Mouse (Mus musculus): ENCODE results near the gene Gm10647. TPM values are rescaled to one million over a fixed set of nuclear protein-coding genes. Genes with fewer than 3 reads are reported as not detected.
A peak's percentile ranks its signal among the peaks of the same experiment; 100 is the strongest.
"Not testable (repeated sequence)": the region's sequence is repeated elsewhere in the genome, so short reads cannot be mapped to it uniquely, and the experiment has no call there.

Gm10647 gene
- total and polyA plus RNA-seq, 3 experiments = 0.22 TPM; not detected in 2

GRCm38 (mm10) chr9:66770701-66771100 lies 26.1 kb upstream of the Gm10647 start:
- H3K9me3 ChIP-seq (replicated peaks) = no peaks in the 10 kb centered on the region
- peaks cover 13% of the 10 kb centered on the region for H3K27me3 ChIP-seq (ENCODE audit: insufficient read depth, low read length)
- no peak for ATAC-seq (ENCODE audit: extremely low read depth, insufficient number of reproducible peaks, low FRiP score, poor library complexity, severe bottlenecking)
- no peaks in the 10 kb centered on the region for H3K4me1 ChIP-seq (ENCODE audit: insufficient read depth, low read depth, low read length)
- DNase-seq (ENCODE audit: low spot score) = no peak
- no peaks in the 10 kb centered on the region for H3K36me3 ChIP-seq (replicated peaks)
- TF ChIP-seq POLR2AphosphoS5 (IDR thresholded peaks at IDR 0.05; ENCODE audit: insufficient replicate concordance, low read depth, low read length) (no peak), TAL1 (conservative IDR thresholded peaks at IDR 0.05; ENCODE audit: low read depth, low read length) (no peak), GATA2 (IDR thresholded peaks at IDR 0.05; ENCODE audit: borderline replicate concordance, low read depth, low read length) (no peak)
- no peak overlapping the region for H3K4me3 ChIP-seq (ENCODE audit: low read depth, low read length)

- H3K4me3 ChIP-seq (ENCODE audit: low read depth, low read length); H3K4me1 ChIP-seq (ENCODE audit: insufficient read depth, low read depth, low read length); H3K36me3 ChIP-seq (replicated peaks); DNase-seq (ENCODE audit: low spot score); H3K27me3 ChIP-seq (ENCODE audit: insufficient read depth, low read length); H3K9me3 ChIP-seq (replicated peaks); ATAC-seq (ENCODE audit: extremely low read depth, insufficient number of reproducible peaks, low FRiP score, poor library complexity, severe bottlenecking): not testable (repeated sequence)
Observed at GRCm38 (mm10) chr9:66784552-66784951, 12.3 kb upstream of the Gm10647 start.

GRCm38 (mm10) chr9:66787821-66788220 lies 9.0 kb upstream of the Gm10647 start:
- no peaks in the 10 kb centered on the region; the same call in 1 of the 2 replicates for H3K27me3 ChIP-seq (ENCODE audit: insufficient read depth, low read length)
- ATAC-seq (ENCODE audit: extremely low read depth, insufficient number of reproducible peaks, low FRiP score, poor library complexity, severe bottlenecking) = no peak
- no peak overlapping the region for H3K4me3 ChIP-seq (ENCODE audit: low read depth, low read length)
- H3K9me3 ChIP-seq (replicated peaks) = no peaks in the 10 kb centered on the region
- no peak for TF ChIP-seq POLR2AphosphoS5 (IDR thresholded peaks at IDR 0.05; ENCODE audit: insufficient replicate concordance, low read depth, low read length)
- TF ChIP-seq GATA1 (IDR thresholded peaks at IDR 0.05; ENCODE audit: borderline replicate concordance, low read length) = no peak
- no peak for TF ChIP-seq GATA2 (IDR thresholded peaks at IDR 0.05; ENCODE audit: borderline replicate concordance, low read depth, low read length)
- TF ChIP-seq TAL1 (conservative IDR thresholded peaks at IDR 0.05; ENCODE audit: low read depth, low read length) = no peak
- no peak for TF ChIP-seq CTCF (IDR thresholded peaks at IDR 0.05; ENCODE audit: low read depth, low read length)
- peak; percentile 9 for DNase-seq (ENCODE audit: low spot score)
- H3K4me1 ChIP-seq (ENCODE audit: insufficient read depth, low read depth, low read length) = no peaks in the 10 kb centered on the region
- no peaks in the 10 kb centered on the region for H3K36me3 ChIP-seq (replicated peaks)

GRCm38 (mm10) chr9:66794629-66795463 lies 2.0 kb upstream of the Gm10647 start:
- Histone ChIP-seq H3K4me1 (ENCODE audit: insufficient read depth, low read depth, low read length) (peaks cover 21% of the 10 kb centered on the region), H3K36me3 (replicated peaks) (no peaks in the 10 kb centered on the region), H3K27me3 (ENCODE audit: insufficient read depth, low read length) (peaks cover 10% of the 10 kb centered on the region), H3K9me3 (replicated peaks) (no peaks in the 10 kb centered on the region), H3K4me3 (ENCODE audit: low read depth, low read length) (peak overlapping the region; percentile 76)
- ATAC-seq (ENCODE audit: extremely low read depth, insufficient number of reproducible peaks, low FRiP score, poor library complexity, severe bottlenecking) (no peak; the same call in 1 of the 2 replicates), DNase-seq (ENCODE audit: low spot score) (no peak)
- TF ChIP-seq GATA2 (IDR thresholded peaks at IDR 0.05; ENCODE audit: borderline replicate concordance, low read depth, low read length) (no peak), CTCF (IDR thresholded peaks at IDR 0.05; ENCODE audit: low read depth, low read length) (no peak), TAL1 (conservative IDR thresholded peaks at IDR 0.05; ENCODE audit: low read depth, low read length) (no peak), GATA1 (IDR thresholded peaks at IDR 0.05; ENCODE audit: borderline replicate concordance, low read length) (no peak)

- no peaks in the 10 kb centered on the region for H3K9me3 ChIP-seq (replicated peaks)
- H3K27me3 ChIP-seq (ENCODE audit: insufficient read depth, low read length) = peaks cover 10% of the 10 kb centered on the region
- no peaks in the 10 kb centered on the region for H3K36me3 ChIP-seq (replicated peaks)
- DNase-seq (ENCODE audit: low spot score) = peak; percentile 84
- TF ChIP-seq POLR2AphosphoS5 (IDR thresholded peaks at IDR 0.05; ENCODE audit: insufficient replicate concordance, low read depth, low read length) (no peak), TAL1 (conservative IDR thresholded peaks at IDR 0.05; ENCODE audit: low read depth, low read length) (no peak), GATA2 (IDR thresholded peaks at IDR 0.05; ENCODE audit: borderline replicate concordance, low read depth, low read length) (no peak), GATA1 (IDR thresholded peaks at IDR 0.05; ENCODE audit: borderline replicate concordance, low read length) (no peak), CTCF (IDR thresholded peaks at IDR 0.05; ENCODE audit: low read depth, low read length) (no peak)
- peak within 1 kb of the TSS; percentile 76 for H3K4me3 ChIP-seq (ENCODE audit: low read depth, low read length)
- H3K4me1 ChIP-seq (ENCODE audit: insufficient read depth, low read depth, low read length) = peaks cover 21% of the 10 kb centered on the region
- peak; percentile 90 for ATAC-seq (ENCODE audit: extremely low read depth, insufficient number of reproducible peaks, low FRiP score, poor library complexity, severe bottlenecking)
Observed at GRCm38 (mm10) chr9:66795464-66796324, 1.1 kb upstream of the Gm10647 start, which contains the start of gene Aph1b. Gene Aph1b (minus strand): TSS chr9:66795490.

DNA sequence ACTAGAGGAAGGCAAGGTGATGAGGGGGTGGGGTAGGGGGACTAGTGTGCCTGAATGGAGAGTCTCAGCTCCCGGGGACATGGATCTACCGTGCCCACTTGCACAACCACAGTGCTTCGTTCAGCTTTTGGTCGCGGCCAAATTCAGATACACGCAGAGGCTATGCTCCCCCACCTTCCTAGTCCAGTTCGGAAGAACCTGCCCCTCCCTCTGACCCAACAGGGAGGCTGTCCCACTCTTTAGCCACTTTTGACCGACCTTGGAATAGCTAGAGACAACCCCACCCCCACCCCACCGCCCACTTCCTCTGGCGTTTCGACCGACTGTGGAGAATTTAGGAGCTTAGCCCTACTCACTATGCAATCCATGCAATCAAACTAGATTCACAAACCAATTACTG lies 5.1 kb downstream of the Gm10647 start:
- ATAC-seq (ENCODE audit: extremely low read depth, insufficient number of reproducible peaks, low FRiP score, poor library complexity, severe bottlenecking) (no peak), DNase-seq (ENCODE audit: low spot score) (no peak)
- H3K27me3 ChIP-seq (ENCODE audit: insufficient read depth, low read length) = peaks cover 5% of the 10 kb centered on the region
- no peaks in the 10 kb centered on the region for H3K9me3 ChIP-seq (replicated peaks)
- H3K36me3 ChIP-seq (replicated peaks) = no peaks in the 10 kb centered on the region
- no peak overlapping the region for H3K4me3 ChIP-seq (ENCODE audit: low read depth, low read length)
- no peaks in the 10 kb centered on the region for H3K4me1 ChIP-seq (ENCODE audit: insufficient read depth, low read depth, low read length)
- no peak for TF ChIP-seq GATA2 (IDR thresholded peaks at IDR 0.05; ENCODE audit: borderline replicate concordance, low read depth, low read length)
- no peak for TF ChIP-seq GATA1 (IDR thresholded peaks at IDR 0.05; ENCODE audit: borderline replicate concordance, low read length)
- no peak for TF ChIP-seq CTCF (IDR thresholded peaks at IDR 0.05; ENCODE audit: low read depth, low read length)
- no peak for TF ChIP-seq TAL1 (conservative IDR thresholded peaks at IDR 0.05; ENCODE audit: low read depth, low read length)
- no peak for TF ChIP-seq POLR2AphosphoS5 (IDR thresholded peaks at IDR 0.05; ENCODE audit: insufficient replicate concordance, low read depth, low read length)

DNA sequence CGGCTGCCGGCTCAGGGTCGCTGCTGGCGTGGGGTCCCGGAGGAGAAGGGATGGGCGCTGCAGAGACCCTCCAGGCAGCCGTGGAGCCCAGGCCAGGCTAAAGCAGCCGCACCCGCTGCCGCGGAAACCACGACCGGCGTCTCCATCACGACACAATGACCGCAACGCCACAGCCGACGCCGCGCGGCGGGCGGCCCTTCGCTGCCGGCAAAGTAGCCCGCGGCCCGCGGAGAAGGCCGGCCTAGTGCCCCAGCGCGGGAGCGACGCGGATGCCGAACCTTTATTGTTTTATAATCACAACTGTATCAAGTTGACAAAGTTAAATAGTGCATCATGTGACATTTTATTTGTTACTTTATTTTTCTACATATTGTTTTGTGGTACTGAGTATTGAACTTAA lies 9.1 kb downstream of the Gm10647 start:
- H3K4me3 ChIP-seq (ENCODE audit: low read depth, low read length) = not testable (repeated sequence)

More for the DNA sequence above, 9.1 kb downstream of the Gm10647 start:
- H3K36me3 ChIP-seq (replicated peaks); ATAC-seq (ENCODE audit: extremely low read depth, insufficient number of reproducible peaks, low FRiP score, poor library complexity, severe bottlenecking); H3K27me3 ChIP-seq (ENCODE audit: insufficient read depth, low read length); H3K4me1 ChIP-seq (ENCODE audit: insufficient read depth, low read depth, low read length); DNase-seq (ENCODE audit: low spot score); H3K9me3 ChIP-seq (replicated peaks): not testable (repeated sequence)

Data from G1E (cell line).